Mouse (Mus musculus) kidney, adult 11 months (tissue): ENCODE results near the gene Lipn.
A peak's percentile ranks its signal among the peaks of the same experiment; 100 is the strongest.

Experiments
- DNase-seq: peaks from one replicate; pipeline ENCODE4 v3.0.0; 2022

Gene Lipn

GRCm38 (mm10) chr19:34066779-34067472, at the start of gene Lipn:
TSS of gene Lipn (plus strand) at chr19:34067358.
- no peak for DNase-seq

DNA sequence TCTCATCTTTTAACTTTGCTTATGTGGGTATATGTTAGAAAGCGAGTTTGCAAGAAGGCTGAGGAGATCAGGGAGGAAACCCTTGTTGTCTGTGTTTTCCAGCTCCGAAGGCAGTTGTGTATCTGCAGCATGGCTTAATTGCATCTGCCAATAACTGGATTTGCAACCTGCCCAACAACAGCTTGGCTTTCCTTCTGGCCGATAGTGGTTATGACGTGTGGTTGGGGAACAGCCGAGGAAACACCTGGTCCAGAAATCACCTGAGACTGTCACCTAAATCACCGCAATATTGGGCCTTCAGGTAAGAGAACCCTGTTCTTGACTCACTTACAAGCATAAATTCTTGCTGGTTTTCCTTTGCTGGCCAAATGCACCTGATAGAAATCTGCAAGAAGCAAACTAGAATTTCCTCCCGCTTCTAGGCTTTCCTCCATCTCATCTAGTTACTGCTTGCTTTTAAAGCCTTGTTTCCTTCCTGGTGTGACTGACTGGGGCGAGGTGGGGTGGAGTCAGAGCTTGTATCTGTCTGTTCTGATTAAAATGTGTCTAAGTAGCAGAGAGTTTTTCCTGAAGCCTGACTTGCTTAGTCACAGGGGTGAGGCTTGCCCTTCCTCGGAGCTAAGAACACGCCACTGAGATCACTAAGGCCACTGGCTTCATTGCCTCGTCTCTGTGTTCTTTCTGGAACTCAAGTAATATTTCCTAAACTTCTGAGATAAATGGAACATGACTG, 45.6 kb upstream of the Lipn start:
- no peak for DNase-seq

- DNase-seq: no peak
Measured at GRCm38 (mm10) chr19:34022759-34023158, 44.4 kb upstream of the Lipn start.

DNA sequence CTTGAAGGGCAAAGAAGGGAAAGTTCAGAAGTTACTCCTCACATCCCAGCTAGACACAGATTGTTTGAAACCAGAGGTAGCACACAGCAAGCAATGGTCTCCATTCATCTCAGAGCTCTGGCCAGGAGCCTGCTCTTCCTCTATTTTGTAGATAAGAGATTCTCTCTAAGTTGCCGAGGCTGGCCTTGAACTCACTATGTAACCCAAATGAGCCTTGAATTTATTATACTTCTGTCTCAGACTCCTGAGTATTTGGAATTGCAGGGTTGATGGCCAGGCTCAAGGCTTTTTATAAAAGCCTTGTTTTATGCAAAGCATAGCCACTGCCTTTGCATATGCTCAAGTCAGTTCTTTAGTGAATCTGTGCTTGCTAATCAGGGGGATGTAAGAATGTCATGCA, 27.4 kb upstream of the Lipn start:
- no peak for DNase-seq

DNA sequence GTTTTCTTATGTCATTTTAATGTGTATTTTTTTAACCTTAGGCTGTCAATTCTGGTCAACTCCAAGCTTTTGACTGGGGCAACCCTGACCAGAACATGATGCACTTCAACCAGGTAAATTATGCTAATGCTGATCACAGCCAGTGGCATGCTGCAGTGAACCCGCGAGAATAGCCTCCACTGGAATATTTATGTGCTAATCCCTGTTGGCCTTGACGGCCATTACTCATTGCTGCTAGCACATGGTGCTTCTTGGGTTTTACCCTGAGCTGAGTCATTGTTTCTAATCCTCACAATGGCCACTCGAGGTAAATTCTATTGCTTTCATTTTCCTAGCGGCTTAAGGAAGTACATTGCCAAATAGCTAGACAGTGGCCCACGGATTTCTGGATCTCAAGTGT, 24.1 kb upstream of the Lipn start:
- no peak for DNase-seq

GRCm38 (mm10) chr19:34049371-34050039, 17.7 kb upstream of the Lipn start:
- DNase-seq: peak; percentile 21

DNA sequence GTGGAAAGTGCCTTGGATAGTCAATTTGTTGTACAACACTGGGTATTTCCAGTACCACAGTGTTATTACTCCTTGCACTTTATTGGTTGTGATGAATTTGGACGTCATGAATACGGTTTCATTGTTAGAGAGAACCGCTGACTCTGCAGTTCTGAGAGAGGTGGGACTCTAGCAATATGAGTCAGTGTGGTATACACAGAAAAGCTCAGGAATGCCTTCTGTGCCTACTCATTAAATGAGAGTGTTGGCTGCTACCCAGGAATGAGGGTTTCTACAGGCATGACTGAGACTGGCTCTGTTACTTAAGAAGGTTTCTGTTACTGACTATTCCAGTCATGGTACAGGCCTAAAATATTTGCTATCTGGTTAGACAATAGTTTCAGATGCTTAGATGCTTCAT, 15.7 kb upstream of the Lipn start:
- no peak for DNase-seq

DNA sequence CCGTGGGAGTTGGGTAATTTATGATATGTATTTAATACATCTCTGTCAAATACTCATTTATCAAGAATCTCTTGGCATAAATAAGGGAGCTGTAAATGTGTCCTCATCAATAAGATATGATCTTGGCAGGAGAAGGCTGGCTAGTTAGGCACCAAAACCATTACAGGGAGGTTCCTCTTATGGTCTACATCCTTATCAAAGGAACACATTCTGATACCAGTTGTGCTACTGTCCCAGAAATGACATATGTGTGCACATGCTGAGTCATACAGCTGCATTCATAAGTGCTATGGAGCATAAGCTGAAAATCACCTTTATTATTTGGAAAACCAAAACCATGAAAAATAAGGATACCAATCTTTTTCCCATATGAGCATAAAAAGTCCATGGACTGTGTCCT, 3.6 kb upstream of the Lipn start:
- no peak for DNase-seq

- DNase-seq: no peak
Measured at GRCm38 (mm10) chr19:34064059-34064458, 3.1 kb upstream of the Lipn start.

DNA sequence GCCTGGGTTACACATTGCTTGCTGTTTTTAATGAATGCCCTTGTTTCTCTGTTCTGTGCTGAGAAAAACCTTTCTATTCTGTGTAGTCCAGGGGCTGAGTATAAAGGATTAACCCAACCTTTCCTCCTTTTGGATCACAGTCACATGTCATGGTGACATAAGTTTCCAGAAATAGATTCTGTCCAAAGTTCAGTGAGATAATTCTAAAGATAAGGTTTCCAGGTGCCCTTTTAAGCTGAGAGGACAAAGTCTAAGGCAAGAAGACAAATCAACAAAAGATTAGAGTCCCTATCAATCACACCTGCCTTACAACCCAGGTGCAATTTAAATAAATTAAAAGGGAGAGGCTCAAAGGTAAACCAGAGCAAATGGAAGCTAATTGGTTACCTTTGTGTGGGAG, 7.1 kb downstream of the Lipn start:
- DNase-seq: no peak

- DNase-seq: no peak
Measured at GRCm38 (mm10) chr19:34078130-34078529, 11.0 kb downstream of the Lipn start.

DNA sequence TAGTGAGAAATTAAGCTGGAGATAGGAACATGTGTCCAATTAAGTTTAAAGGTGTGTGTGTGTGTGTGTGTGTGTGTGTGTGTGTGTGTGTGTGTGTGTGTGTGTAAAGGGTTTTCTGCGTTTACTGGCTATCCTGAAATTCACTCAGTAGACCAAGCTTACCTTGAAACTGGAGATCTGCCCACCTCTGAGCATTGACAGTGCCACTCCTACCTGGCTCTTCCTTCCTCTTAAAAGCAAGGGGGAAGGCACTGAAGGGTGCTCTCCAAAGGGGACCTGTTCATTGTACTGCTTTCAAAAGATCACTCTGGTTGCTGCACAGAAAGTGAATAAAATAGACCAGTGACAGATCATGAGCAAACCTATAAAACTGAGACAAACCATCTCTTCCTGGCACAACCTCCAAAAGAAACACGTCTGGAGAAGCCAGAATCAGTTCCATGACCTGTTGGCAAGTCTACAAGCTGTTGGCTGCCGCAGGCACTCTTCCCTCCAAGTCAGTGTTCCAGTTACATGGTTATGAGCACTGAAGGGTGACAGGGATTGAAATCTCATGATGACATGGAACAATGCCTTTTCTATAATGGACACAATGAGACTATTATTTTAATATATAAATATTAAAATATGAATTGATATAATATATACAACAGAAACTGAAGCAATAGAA, 22.0 kb downstream of the Lipn start:
- peak; percentile 8 for DNase-seq

GRCm38 (mm10) chr19:34095381-34095780, 28.2 kb downstream of the Lipn start:
- DNase-seq: no peak

DNA sequence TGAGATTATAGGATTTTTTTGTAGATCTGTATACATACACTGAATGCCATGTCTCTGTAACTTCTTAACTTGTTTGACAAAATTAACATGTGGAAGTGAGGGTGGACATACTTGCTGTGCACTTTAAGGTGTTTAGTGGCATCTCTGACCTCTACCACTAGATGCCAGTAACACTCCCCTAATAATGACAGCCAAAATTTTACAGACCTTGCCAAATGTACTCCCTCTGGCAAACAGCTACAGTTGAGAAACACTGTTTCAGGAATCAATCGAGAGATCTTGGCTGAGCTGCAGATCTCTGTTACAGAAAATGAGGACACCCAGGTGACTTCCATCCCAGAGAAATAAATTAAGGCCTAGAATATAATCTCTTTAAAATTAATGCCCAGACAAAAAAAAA, 29.1 kb downstream of the Lipn start:
- no peak for DNase-seq

- DNase-seq: no peak
Measured at GRCm38 (mm10) chr19:34100633-34101032, 33.5 kb downstream of the Lipn start, which contains the start of gene Lipm. TSS of gene Lipm (plus strand) at chr19:34100933.

GRCm38 (mm10) chr19:34101888-34102287, 34.7 kb downstream of the Lipn start:
- DNase-seq: no peak

GRCm38 (mm10) chr19:34104841-34105240, 37.7 kb downstream of the Lipn start:
- no peak for DNase-seq

GRCm38 (mm10) chr19:34119102-34119501, 51.9 kb downstream of the Lipn start:
- DNase-seq: no peak

DNA sequence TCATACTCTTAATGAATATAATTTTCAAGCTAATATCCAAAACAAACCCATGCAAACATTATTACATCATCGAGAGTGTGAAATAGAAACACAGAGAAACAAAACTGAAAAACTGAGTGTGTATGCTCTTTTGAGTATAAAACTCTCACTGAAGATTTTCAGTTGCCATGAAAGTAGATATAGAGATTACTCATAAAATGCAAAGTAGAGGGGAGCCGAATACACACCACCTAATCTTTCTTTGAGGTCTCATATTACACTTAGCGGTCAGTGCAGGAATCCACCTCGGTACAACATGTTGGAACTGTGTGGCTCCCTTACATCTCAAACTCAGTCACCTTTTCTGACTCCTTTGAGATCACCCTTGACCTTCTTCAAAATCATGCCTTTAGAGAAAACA, 52.5 kb downstream of the Lipn start:
- DNase-seq: no peak

DNA sequence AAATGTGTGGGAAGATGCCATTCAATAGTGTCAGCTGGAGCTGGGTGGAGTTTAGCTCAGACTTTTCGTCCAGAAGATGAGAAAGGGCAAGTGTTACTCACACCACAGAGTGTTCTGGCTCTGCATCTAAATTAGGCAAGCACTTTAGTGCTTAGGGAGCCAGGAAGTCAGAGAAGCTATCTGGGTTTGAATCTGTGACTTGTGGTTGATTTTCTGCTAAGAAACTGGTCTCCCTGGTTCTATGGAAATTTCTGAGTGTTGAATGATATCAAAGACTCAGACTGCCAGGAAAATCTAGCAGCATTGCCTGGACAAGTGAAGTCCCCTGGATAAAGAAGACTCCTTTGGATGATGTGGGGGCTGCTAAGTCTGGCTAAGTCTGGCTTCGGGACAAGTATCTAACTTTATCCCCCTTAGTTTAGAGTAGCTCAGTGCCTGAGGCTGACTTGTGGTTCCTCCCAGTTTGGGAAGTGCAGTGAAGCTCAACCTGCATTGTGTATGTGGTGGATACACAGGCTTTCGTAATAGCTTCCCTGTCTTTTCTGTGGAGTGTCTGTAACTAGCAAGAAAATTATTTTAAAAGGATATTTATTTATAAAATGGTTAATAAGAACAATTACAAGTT, 53.1 kb downstream of the Lipn start:
- DNase-seq: no peak
